Mouse (Mus musculus) hindbrain, embryonic 12.5 days (tissue): Measurements from ENCODE around the gene R3hdm2. TPM values are rescaled to one million over a fixed set of nuclear protein-coding genes. Genes with fewer than 3 reads are reported as not detected.

Source experiments
- ATAC-seq: fragments of 200-750 bp; cut with Nextera tagmentation; 2 replicates; pipeline ENCODE4 v1.8.0; 2017; ENCODE audit warnings: moderate TSS enrichment; ENCODE audit not compliant: low FRiP score
- H3K27ac ChIP-seq: fragments of 300-500 bp; sonication (generic); 2 replicates; pipeline ENCODE4 v1.5.1; 2016; ENCODE audit warnings: mild to moderate bottlenecking
- H3K27me3 ChIP-seq: fragments of 300-500 bp; sonication (generic); 2 replicates; pipeline ENCODE4 v1.6.1; 2016; ENCODE audit warnings: mild to moderate bottlenecking
- H3K36me3 ChIP-seq: fragments of 300-500 bp; sonication (generic); 2 replicates; pipeline ENCODE4 v1.6.1; 2016; ENCODE audit warnings: mild to moderate bottlenecking
- H3K4me1 ChIP-seq: fragments of 300-500 bp; sonication (generic); 2 replicates; pipeline ENCODE4 v1.6.1; 2016
- H3K4me2 ChIP-seq: fragments of 300-500 bp; sonication (generic); replicated peaks from 2 replicates; pipeline ENCODE4 v1.6.1; 2016; ENCODE audit warnings: mild to moderate bottlenecking
- H3K4me3 ChIP-seq: fragments of 300-500 bp; sonication (generic); 2 replicates; pipeline ENCODE4 v1.5.1; 2016; ENCODE audit warnings: mild to moderate bottlenecking
- H3K9ac ChIP-seq: fragments of 300-500 bp; sonication (generic); 2 replicates; pipeline ENCODE4 v1.6.1; 2016; ENCODE audit warnings: mild to moderate bottlenecking, moderate library complexity
- H3K9me3 ChIP-seq: fragments of 300-500 bp; sonication (generic); replicated peaks from 2 replicates; pipeline ENCODE4 v1.6.1; 2016; ENCODE audit warnings: mild to moderate bottlenecking
- WGBS: fragments of 180-500 bp; shearing (Covaris S2); methylation state at CpG from one replicate; pipeline ENCODE4 v1.1.7; 2016; 5-methylcytosine and 5-hydroxymethylcytosine counted together
- polyA plus RNA-seq: library from polyadenylated mRNA; unstranded; fragments of >200 nt; fragmentation: Nextera tagmentation; extraction: Ambion mirVana; gene quantifications from 2 replicates; pipeline ENCODE4 v1.2.1, GENCODE M21; 2016

R3hdm2 gene
- polyA plus RNA-seq, 1 experiment from 2014 or later: 39.1 TPM

- no peak overlapping the region for H3K9ac ChIP-seq
- H3K27me3 ChIP-seq: no peaks in the 10 kb centered on the region
- no peaks in the 10 kb centered on the region for H3K9me3 ChIP-seq
- no peak overlapping the region for H3K27ac ChIP-seq
- H3K4me1 ChIP-seq: peaks cover 3% of the 10 kb centered on the region
- no peak overlapping the region for H3K4me3 ChIP-seq
- H3K4me2 ChIP-seq: no peak overlapping the region
- 63% methylated on average over 4 of the region's 4 CpGs for WGBS
- no peak for ATAC-seq
- H3K36me3 ChIP-seq: peaks cover 4% of the 10 kb centered on the region; the same call in 1 of the 2 replicates
Observed at GRCm38 (mm10) chr10:127407391-127407790, 27.3 kb downstream of the R3hdm2 start.

GRCm38 (mm10) chr10:127412101-127412500, 32.0 kb downstream of the R3hdm2 start:
- no peaks in the 10 kb centered on the region for H3K36me3 ChIP-seq
- H3K4me2 ChIP-seq: no peak overlapping the region
- H3K9ac ChIP-seq: no peak overlapping the region
- no peak overlapping the region for H3K4me3 ChIP-seq
- WGBS: 22% methylated on average over 5 of the region's 5 CpGs
- H3K9me3 ChIP-seq: no peaks in the 10 kb centered on the region
- H3K4me1 ChIP-seq: peaks cover 5% of the 10 kb centered on the region
- H3K27me3 ChIP-seq: no peaks in the 10 kb centered on the region
- no peak for ATAC-seq
- no peak overlapping the region for H3K27ac ChIP-seq

GRCm38 (mm10) chr10:127412776-127413175, 32.6 kb downstream of the R3hdm2 start:
- H3K9ac ChIP-seq: no peak overlapping the region
- H3K27me3 ChIP-seq: no peaks in the 10 kb centered on the region
- H3K9me3 ChIP-seq: no peaks in the 10 kb centered on the region
- ATAC-seq: no peak
- no peak overlapping the region for H3K4me3 ChIP-seq
- H3K36me3 ChIP-seq: no peaks in the 10 kb centered on the region
- 71% methylated on average over 2 of the region's 2 CpGs for WGBS
- peaks cover 5% of the 10 kb centered on the region for H3K4me1 ChIP-seq
- no peak overlapping the region for H3K4me2 ChIP-seq
- H3K27ac ChIP-seq: no peak overlapping the region

- Histone ChIP-seq H3K36me3 (no peaks in the 10 kb centered on the region), H3K27ac (no peak overlapping the region), H3K27me3 (no peaks in the 10 kb centered on the region), H3K9me3 (no peaks in the 10 kb centered on the region), H3K9ac (no peak overlapping the region), H3K4me1 (peaks cover 5% of the 10 kb centered on the region), H3K4me2 (no peak overlapping the region), H3K4me3 (no peak overlapping the region)
- WGBS: 100% methylated on average over 1 of the region's 1 CpGs
- no peak for ATAC-seq
Observed at GRCm38 (mm10) chr10:127413585-127413984, 33.5 kb downstream of the R3hdm2 start.

- Histone ChIP-seq H3K4me3 (no peak overlapping the region), H3K27ac (no peak overlapping the region), H3K9ac (no peak overlapping the region), H3K4me1 (peaks cover 5% of the 10 kb centered on the region), H3K9me3 (no peaks in the 10 kb centered on the region), H3K36me3 (no peaks in the 10 kb centered on the region), H3K4me2 (no peak overlapping the region), H3K27me3 (no peaks in the 10 kb centered on the region)
- 61% methylated on average over 3 of the region's 3 CpGs for WGBS
- ATAC-seq: no peak
Observed at GRCm38 (mm10) chr10:127414141-127414540, 34.0 kb downstream of the R3hdm2 start.

- H3K27ac ChIP-seq: 0 out of 2 replicates have a peak overlapping the region, but pooled peaks have one; percentile 4
- 0 out of 2 replicates have a peak overlapping the region, but pooled peaks have one; percentile 23 for H3K9ac ChIP-seq
- H3K27me3 ChIP-seq: no peaks in the 10 kb centered on the region
- H3K4me3 ChIP-seq: no peak overlapping the region
- H3K4me1 ChIP-seq: peaks cover 29% of the 10 kb centered on the region
- ATAC-seq: no peak
- peak overlapping the region; percentile 19 for H3K4me2 ChIP-seq
- no peaks in the 10 kb centered on the region for H3K36me3 ChIP-seq
- no peaks in the 10 kb centered on the region for H3K9me3 ChIP-seq
- 9% methylated on average over 6 of the region's 6 CpGs for WGBS
Observed at GRCm38 (mm10) chr10:127420131-127420530, 40.0 kb downstream of the R3hdm2 start.

GRCm38 (mm10) chr10:127420676-127421353, 40.7 kb downstream of the R3hdm2 start:
- WGBS: 8% methylated on average over 9 of the region's 9 CpGs
- peak overlapping the region; percentile 65 for H3K27ac ChIP-seq

GRCm38 (mm10) chr10:127422047-127422446, 41.9 kb downstream of the R3hdm2 start:
- H3K27ac ChIP-seq: peak overlapping the region; percentile 30; the same call in 1 of the 2 replicates
- H3K9me3 ChIP-seq: no peaks in the 10 kb centered on the region
- H3K9ac ChIP-seq: no peak overlapping the region; the same call in 1 of the 2 replicates
- H3K36me3 ChIP-seq: no peaks in the 10 kb centered on the region
- peak; percentile 49; the same call in 1 of the 2 replicates for ATAC-seq
- H3K4me2 ChIP-seq: peak overlapping the region; percentile 36
- 26% methylated on average over 6 of the region's 6 CpGs for WGBS
- H3K4me1 ChIP-seq: peaks cover 36% of the 10 kb centered on the region
- H3K27me3 ChIP-seq: no peaks in the 10 kb centered on the region
- 0 out of 2 replicates have a peak overlapping the region, but pooled peaks have one; percentile 2 for H3K4me3 ChIP-seq

More at GRCm38 (mm10) chr10:127420676-127421353, 40.7 kb downstream of the R3hdm2 start:
- no peaks in the 10 kb centered on the region for H3K36me3 ChIP-seq
- H3K4me2 ChIP-seq: peak overlapping the region; percentile 32
- peak; percentile 44; the same call in 1 of the 2 replicates for ATAC-seq
- peak overlapping the region; percentile 5; the same call in 1 of the 2 replicates for H3K4me3 ChIP-seq
- no peaks in the 10 kb centered on the region for H3K9me3 ChIP-seq
- no peak overlapping the region for H3K9ac ChIP-seq
- H3K4me1 ChIP-seq: peaks cover 29% of the 10 kb centered on the region
- H3K27me3 ChIP-seq: no peaks in the 10 kb centered on the region

- Histone ChIP-seq H3K27ac (no peak overlapping the region), H3K9me3 (no peaks in the 10 kb centered on the region), H3K4me3 (no peak overlapping the region), H3K9ac (no peak overlapping the region), H3K4me2 (no peak overlapping the region), H3K36me3 (no peaks in the 10 kb centered on the region), H3K4me1 (peaks cover 23% of the 10 kb centered on the region), H3K27me3 (no peaks in the 10 kb centered on the region)
- no peak for ATAC-seq
- WGBS: 82% methylated on average over 2 of the region's 2 CpGs
Observed at GRCm38 (mm10) chr10:127425794-127426193, 45.7 kb downstream of the R3hdm2 start.

GRCm38 (mm10) chr10:127426670-127427069, 46.5 kb downstream of the R3hdm2 start:
- Histone ChIP-seq H3K4me1 (peaks cover 15% of the 10 kb centered on the region), H3K4me2 (no peak overlapping the region), H3K27ac (0 out of 2 replicates have a peak overlapping the region, but pooled peaks have one; percentile 2), H3K36me3 (no peaks in the 10 kb centered on the region), H3K9ac (no peak overlapping the region), H3K4me3 (no peak overlapping the region), H3K27me3 (no peaks in the 10 kb centered on the region), H3K9me3 (no peaks in the 10 kb centered on the region)
- WGBS: 24% methylated on average over 2 of the region's 2 CpGs
- no peak for ATAC-seq

- Histone ChIP-seq H3K9ac (no peak overlapping the region), H3K27me3 (no peaks in the 10 kb centered on the region), H3K4me3 (no peak overlapping the region), H3K4me2 (no peak overlapping the region), H3K27ac (no peak overlapping the region), H3K36me3 (no peaks in the 10 kb centered on the region), H3K9me3 (no peaks in the 10 kb centered on the region), H3K4me1 (peaks cover 11% of the 10 kb centered on the region)
- WGBS: 100% methylated on average over 1 of the region's 1 CpGs
- ATAC-seq: no peak
Observed at GRCm38 (mm10) chr10:127427107-127427506, 47.0 kb downstream of the R3hdm2 start.

- no peaks in the 10 kb centered on the region for H3K27me3 ChIP-seq
- no peaks in the 10 kb centered on the region for H3K9me3 ChIP-seq
- H3K36me3 ChIP-seq: no peaks in the 10 kb centered on the region
- H3K4me3 ChIP-seq: no peak overlapping the region
- H3K4me2 ChIP-seq: no peak overlapping the region
- H3K4me1 ChIP-seq: peaks cover 6% of the 10 kb centered on the region
- H3K27ac ChIP-seq: no peak overlapping the region
- no peak overlapping the region for H3K9ac ChIP-seq
- 92% methylated on average over 1 of the region's 1 CpGs for WGBS
- ATAC-seq: no peak
Observed at GRCm38 (mm10) chr10:127427987-127428386, 47.9 kb downstream of the R3hdm2 start.

- Histone ChIP-seq H3K27ac (no peak overlapping the region), H3K36me3 (no peaks in the 10 kb centered on the region), H3K4me3 (no peak overlapping the region), H3K27me3 (no peaks in the 10 kb centered on the region), H3K9me3 (no peaks in the 10 kb centered on the region), H3K4me1 (peaks cover 6% of the 10 kb centered on the region), H3K9ac (no peak overlapping the region), H3K4me2 (no peak overlapping the region)
- no peak for ATAC-seq
- WGBS: 66% methylated on average over 1 of the region's 1 CpGs
Observed at GRCm38 (mm10) chr10:127429538-127429937, 49.4 kb downstream of the R3hdm2 start.
